ENCODE assay signal across 8 mouse cellular contexts in genomic region chr15:79692334-79692733, GRCm38 (mm10). TPM values are rescaled to one million over a fixed set of nuclear protein-coding genes. Genes with fewer than 3 reads are reported as not detected.
DNase-seq lines count a peak whose midpoint lies in the region; ATAC-seq and TF ChIP-seq lines count a peak whose summit lies in the region.

No protein-coding gene starts in this region.

- peaks cover 32% of the 10 kb centered on the region for H3K36me3 ChIP-seq in midbrain, embryonic 10.5 days
- H3K36me3 ChIP-seq in midbrain, postnatal 0 days (ENCODE audit: insufficient read depth, low read length), result 0 out of 2 replicates have a peak, but pooled peaks cover 3% of the 10 kb centered on the region
- peaks cover 34% of the 10 kb centered on the region for H3K36me3 ChIP-seq in limb, embryonic 10.5 days
- H3K36me3 ChIP-seq in neural tube, embryonic 14.5 days (ENCODE audit: control insufficient read depth, insufficient read depth, low read length), result peaks cover 2% of the 10 kb centered on the region; the same call in 1 of the 2 replicates

- no peak overlapping the region for H3K9ac ChIP-seq in midbrain, postnatal 0 days (replicated peaks; ENCODE audit: low read length, poor library complexity, severe bottlenecking)
- H3K9ac ChIP-seq in neural tube, embryonic 14.5 days (replicated peaks; ENCODE audit: low read depth, low read length), result no peak overlapping the region

- 87% methylated on average over 5 of the region's 5 CpGs for WGBS in midbrain, embryonic 10.5 days
- WGBS in midbrain, postnatal 0 days, result 65% methylated on average over 5 of the region's 5 CpGs
- 73% methylated on average over 5 of the region's 5 CpGs for WGBS in limb, embryonic 10.5 days
- 41% methylated on average over 5 of the region's 5 CpGs for WGBS in neural tube, embryonic 14.5 days

- H3K4me1 ChIP-seq in midbrain, embryonic 10.5 days, result peaks cover 46% of the 10 kb centered on the region
- peaks cover 10% of the 10 kb centered on the region; the same call in 1 of the 2 replicates for H3K4me1 ChIP-seq in midbrain, postnatal 0 days (ENCODE audit: insufficient read depth, low read length)
- H3K4me1 ChIP-seq in limb, embryonic 10.5 days, result peaks cover 45% of the 10 kb centered on the region
- H3K4me1 ChIP-seq in neural tube, embryonic 14.5 days (ENCODE audit: control insufficient read depth, insufficient read depth, low read length), result peaks cover 17% of the 10 kb centered on the region

- no peaks in the 10 kb centered on the region for H3K9me3 ChIP-seq in midbrain, embryonic 10.5 days (replicated peaks)
- H3K9me3 ChIP-seq in midbrain, postnatal 0 days (ENCODE audit: low read length), result no peaks in the 10 kb centered on the region
- no peaks in the 10 kb centered on the region for H3K9me3 ChIP-seq in limb, embryonic 10.5 days (replicated peaks)
- no peaks in the 10 kb centered on the region for H3K9me3 ChIP-seq in neural tube, embryonic 14.5 days (ENCODE audit: control insufficient read depth, low read length)

- H3K27ac ChIP-seq in midbrain, embryonic 10.5 days (replicated peaks), result no peak overlapping the region
- no peak overlapping the region for H3K27ac ChIP-seq in midbrain, postnatal 0 days (ENCODE audit: low read depth, low read length)
- no peak overlapping the region for H3K27ac ChIP-seq in limb, embryonic 10.5 days
- H3K27ac ChIP-seq in neural tube, embryonic 14.5 days (ENCODE audit: low read depth, low read length), result no peak overlapping the region

- ATAC-seq in midbrain, postnatal 0 days (ENCODE audit: low FRiP score), result no peak
- no peak for ATAC-seq in neural tube, embryonic 14.5 days (ENCODE audit: low read depth)

- no peak for TF ChIP-seq CTCF in midbrain, postnatal 0 days (IDR thresholded peaks at IDR 0.05)

- no peaks in the 10 kb centered on the region for H3K27me3 ChIP-seq in midbrain, embryonic 10.5 days (ENCODE audit: low read depth, poor library complexity, severe bottlenecking)
- no peaks in the 10 kb centered on the region for H3K27me3 ChIP-seq in midbrain, postnatal 0 days (ENCODE audit: insufficient read depth, low read length)
- H3K27me3 ChIP-seq in limb, embryonic 10.5 days (ENCODE audit: low read depth, poor library complexity, severe bottlenecking), result no peaks in the 10 kb centered on the region
- H3K27me3 ChIP-seq in neural tube, embryonic 14.5 days (ENCODE audit: control insufficient read depth, insufficient read depth, low read length), result no peaks in the 10 kb centered on the region

- H3K4me2 ChIP-seq in midbrain, postnatal 0 days (ENCODE audit: low read depth, low read length, poor library complexity, severe bottlenecking), result no peak overlapping the region
- H3K4me2 ChIP-seq in neural tube, embryonic 14.5 days (ENCODE audit: low read depth, low read length), result peak overlapping the region; percentile 83; the same call in 1 of the 2 replicates

- peak; percentile 28 for DNase-seq in cerebellum, adult 9-11 months
- no peak for DNase-seq in cerebellum, postnatal 36 days
- DNase-seq in midbrain, embryonic 10.5 days (ENCODE audit: low spot score), result no peak
- no peak for DNase-seq in midbrain, postnatal 0 days (ENCODE audit: low spot score)
- no peak for DNase-seq in limb, embryonic 10.5 days (ENCODE audit: low spot score)
- no peak for DNase-seq in adrenal gland, adult 18-20 months (ENCODE audit: low spot score in 2 of 2)
- DNase-seq in embryo, embryonic 11 days, result no peak

- H3K4me3 ChIP-seq in midbrain, embryonic 10.5 days, result peak overlapping the region; percentile 97; the same call in 1 of the 2 replicates
- no peak overlapping the region for H3K4me3 ChIP-seq in midbrain, postnatal 0 days (ENCODE audit: low read depth, low read length)
- H3K4me3 ChIP-seq in limb, embryonic 10.5 days, result peak overlapping the region; percentile 79; the same call in 1 of the 2 replicates
- H3K4me3 ChIP-seq in neural tube, embryonic 14.5 days (ENCODE audit: low read depth, low read length), result no peak overlapping the region; the same call in 1 of the 2 replicates

RNA-seq across cellular contexts. Expression of gene Gtpbp1, which starts 1.7 kb away (rescaled TPM):
- polyA plus RNA-seq in midbrain, embryonic 10.5 days (2016; fragmentation: Nextera tagmentation; extraction: Ambion mirVana), result 46.6 and 49.0 TPM in 2 replicates
- 76.1 and 99.3 TPM in 2 replicates for total RNA-seq in midbrain, postnatal 0 days (2014; rRNA removed)
- 40.0 and 41.6 TPM in 2 replicates for polyA plus RNA-seq in midbrain, postnatal 0 days (2015; fragmentation: Nextera tagmentation; extraction: Ambion mirVana)
- 48.6 and 53.9 TPM in 2 replicates for polyA plus RNA-seq in limb, embryonic 10.5 days (2016; fragmentation: Nextera tagmentation; extraction: Ambion mirVana)
- 37.5 and 41.2 TPM in 2 replicates for polyA plus RNA-seq in neural tube, embryonic 14.5 days (2014; fragmentation: Nextera tagmentation; extraction: Ambion mirVana)
- total RNA-seq in adrenal gland, adult 18-20 months (2021), result 10 to 100 TPM; 28.8 to 30.2 TPM

RNA-seq across cellular contexts. Expression of gene Josd1, which starts 4.6 kb away (rescaled TPM):
- polyA plus RNA-seq in midbrain, embryonic 10.5 days (2016; fragmentation: Nextera tagmentation; extraction: Ambion mirVana), result 17.6 and 18.9 TPM in 2 replicates
- 58.7 and 59.6 TPM in 2 replicates for total RNA-seq in midbrain, postnatal 0 days (2014; rRNA removed)
- polyA plus RNA-seq in midbrain, postnatal 0 days (2015; fragmentation: Nextera tagmentation; extraction: Ambion mirVana), result 16.8 and 17.7 TPM in 2 replicates
- 23.8 and 24.6 TPM in 2 replicates for polyA plus RNA-seq in limb, embryonic 10.5 days (2016; fragmentation: Nextera tagmentation; extraction: Ambion mirVana)
- 16.0 and 18.3 TPM in 2 replicates for polyA plus RNA-seq in neural tube, embryonic 14.5 days (2014; fragmentation: Nextera tagmentation; extraction: Ambion mirVana)
- 10 to 100 TPM; 35.9 to 40.3 TPM for total RNA-seq in adrenal gland, adult 18-20 months (2021)

RNA-seq across cellular contexts. Expression of gene Tomm22, which starts 21.7 kb away (rescaled TPM):
- 252 and 279 TPM in 2 replicates for polyA plus RNA-seq in midbrain, embryonic 10.5 days (2016; fragmentation: Nextera tagmentation; extraction: Ambion mirVana)
- total RNA-seq in midbrain, postnatal 0 days (2014; rRNA removed), result 161 and 180 TPM in 2 replicates
- 229 and 230 TPM in 2 replicates for polyA plus RNA-seq in midbrain, postnatal 0 days (2015; fragmentation: Nextera tagmentation; extraction: Ambion mirVana)
- polyA plus RNA-seq in limb, embryonic 10.5 days (2016; fragmentation: Nextera tagmentation; extraction: Ambion mirVana), result 253 and 284 TPM in 2 replicates
- 253 TPM in 2 replicates for polyA plus RNA-seq in neural tube, embryonic 14.5 days (2014; fragmentation: Nextera tagmentation; extraction: Ambion mirVana)
- total RNA-seq in adrenal gland, adult 18-20 months (2021), result 100 to 1,000 TPM; 102 to 112 TPM

RNA-seq across cellular contexts. Expression of gene Cby1, which starts 33.3 kb away (rescaled TPM):
- 88.0 and 89.1 TPM in 2 replicates for polyA plus RNA-seq in midbrain, embryonic 10.5 days (2016; fragmentation: Nextera tagmentation; extraction: Ambion mirVana)
- 56.9 and 72.5 TPM in 2 replicates for total RNA-seq in midbrain, postnatal 0 days (2014; rRNA removed)
- 99.2 and 101 TPM in 2 replicates for polyA plus RNA-seq in midbrain, postnatal 0 days (2015; fragmentation: Nextera tagmentation; extraction: Ambion mirVana)
- polyA plus RNA-seq in limb, embryonic 10.5 days (2016; fragmentation: Nextera tagmentation; extraction: Ambion mirVana), result 58.4 and 65.6 TPM in 2 replicates
- polyA plus RNA-seq in neural tube, embryonic 14.5 days (2014; fragmentation: Nextera tagmentation; extraction: Ambion mirVana), result 78.0 and 85.6 TPM in 2 replicates
- total RNA-seq in adrenal gland, adult 18-20 months (2021), result 10 to 100 TPM; 16.9 to 18.7 TPM

RNA-seq across cellular contexts. Expression of gene Fam227a, which starts 33.6 kb away (rescaled TPM):
- polyA plus RNA-seq in midbrain, embryonic 10.5 days (2016; fragmentation: Nextera tagmentation; extraction: Ambion mirVana), result 2.2 and 2.4 TPM in 2 replicates
- 12.1 and 18.1 TPM in 2 replicates for total RNA-seq in midbrain, postnatal 0 days (2014; rRNA removed)
- polyA plus RNA-seq in midbrain, postnatal 0 days (2015; fragmentation: Nextera tagmentation; extraction: Ambion mirVana), result 2.2 and 2.8 TPM in 2 replicates
- 1.0 and 2.1 TPM in 2 replicates for polyA plus RNA-seq in limb, embryonic 10.5 days (2016; fragmentation: Nextera tagmentation; extraction: Ambion mirVana)
- 6.1 and 7.8 TPM in 2 replicates for polyA plus RNA-seq in neural tube, embryonic 14.5 days (2014; fragmentation: Nextera tagmentation; extraction: Ambion mirVana)
- total RNA-seq in adrenal gland, adult 18-20 months (2021), result 1 to 10 TPM; 1.5 to 2.0 TPM

Comparison
In these comparisons a context has a peak if more than half of its experiments do, and no peak if none do; other contexts are left out.
1. H3K4me3 ChIP-seq: peak in midbrain, embryonic 10.5 days (single experiment) and limb, embryonic 10.5 days (single experiment); none in midbrain, postnatal 0 days (single experiment) and neural tube, embryonic 14.5 days (single experiment).